Mouse (Mus musculus) heart, postnatal 10 days (tissue): Measurements from ENCODE around the gene Gm21954. TPM values are rescaled to one million over a fixed set of nuclear protein-coding genes. Genes with fewer than 3 reads are reported as not detected.

Experiments
- DNase-seq, 2 experiments: peaks; one replicate each; pipeline ENCODE4 v3.0.0; 2021
- intact Hi-C: fragments of 180-260 bp; cut with DNase I; formaldehyde crosslinking; loops from one replicate; pipeline ENCODE4 v1.15.1; 2025
- total RNA-seq, 2 experiments: library from RNA; stranded (reverse); gene quantifications; 2 replicates each; pipeline ENCODE4 v1.2.3; 2021

Gm21954 gene
- not detected for total RNA-seq

DNA sequence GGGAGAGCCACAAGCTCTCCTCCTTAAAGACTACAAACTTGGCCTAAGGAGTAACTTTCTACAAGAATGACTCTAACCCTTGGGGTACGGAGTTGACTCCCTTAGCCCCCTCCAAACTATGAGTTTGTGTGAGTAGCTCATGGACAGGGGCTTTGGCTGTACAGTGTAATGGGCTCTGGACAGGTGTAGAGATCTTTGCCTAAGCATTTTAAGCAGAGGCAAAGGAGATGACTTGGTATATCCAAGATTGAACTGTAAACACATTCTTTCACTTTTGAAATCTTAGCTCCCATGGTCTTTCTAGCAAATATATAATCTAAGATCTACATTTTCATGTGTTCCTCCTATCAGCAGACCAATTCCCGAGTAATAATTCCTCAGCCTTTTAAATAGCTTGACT is at the start of gene Gm21954:
Gene Gm21954, minus strand, starts transcription at position 101 of the 400 bp plus-strand sequence.
- DNase-seq, result no peak
- intact Hi-C loops, result no loop called here

GRCm38 (mm10) chr3:55521776-55522175 is 49.8 kb upstream of the Gm21954 start:
- no peak for DNase-seq
- intact Hi-C loops, result loop anchor here (5.0 to 10.0 kb wide), 2 partner anchors 481 to 1683 kb away; no protein-coding TSS in a partner anchor

- DNase-seq, result peak; percentile 75 to 83
- intact Hi-C loops, result loop anchor here (5.0 to 10.0 kb wide), 2 partner anchors 482 to 1684 kb away; no protein-coding TSS in a partner anchor
Observed at GRCm38 (mm10) chr3:55520240-55521180, 48.5 kb upstream of the Gm21954 start.

DNA sequence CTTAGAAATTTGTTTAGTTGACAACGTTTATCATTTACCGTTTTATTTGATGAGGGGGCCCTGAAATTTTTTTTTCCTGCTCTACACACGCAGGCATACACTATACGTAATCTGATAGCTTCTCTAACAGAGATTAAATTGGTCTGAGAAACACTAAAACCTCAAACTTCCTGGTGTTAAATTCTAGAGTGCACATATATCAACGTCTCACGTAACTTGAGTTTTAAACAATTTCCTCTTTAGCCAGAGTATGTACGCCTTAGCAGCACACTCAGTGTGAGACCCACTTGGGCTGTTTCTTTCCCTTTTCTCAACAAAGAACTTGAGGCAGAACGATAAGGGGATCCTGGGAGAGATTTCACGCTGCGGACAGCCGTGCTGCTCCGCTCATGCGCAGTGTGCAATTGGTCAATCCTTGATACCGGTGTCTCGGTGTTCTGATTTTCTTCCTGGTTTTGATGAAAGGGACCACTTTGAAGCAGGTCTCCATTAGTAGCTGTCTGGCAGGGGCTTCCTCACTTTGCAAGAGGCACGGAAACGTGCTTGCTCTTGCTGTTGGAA is 45.5 kb upstream of the Gm21954 start:
- intact Hi-C loops, result no loop called here

DNA sequence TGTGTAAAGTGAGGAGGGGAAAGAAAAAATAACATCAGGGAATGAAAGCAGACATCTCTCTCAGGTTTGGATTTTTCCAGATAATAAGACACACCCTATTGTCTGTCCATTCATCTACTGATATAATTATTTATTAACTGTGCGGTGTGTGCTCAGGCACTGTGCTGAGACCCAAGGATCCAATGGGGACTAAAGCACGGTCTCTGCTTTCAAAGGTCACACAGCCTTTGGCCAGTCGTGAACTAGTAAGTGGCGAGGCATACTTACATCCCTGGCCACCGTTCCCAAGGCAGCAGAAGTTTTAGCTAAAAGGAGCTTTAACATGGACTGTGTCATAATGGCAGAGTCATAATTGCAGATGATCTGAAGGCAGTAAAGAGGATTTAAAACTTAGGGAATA is 44.0 kb upstream of the Gm21954 start:
- intact Hi-C loops, result no loop called here

More for the DNA sequence above, 45.5 kb upstream of the Gm21954 start:
- no peak for DNase-seq

DNA sequence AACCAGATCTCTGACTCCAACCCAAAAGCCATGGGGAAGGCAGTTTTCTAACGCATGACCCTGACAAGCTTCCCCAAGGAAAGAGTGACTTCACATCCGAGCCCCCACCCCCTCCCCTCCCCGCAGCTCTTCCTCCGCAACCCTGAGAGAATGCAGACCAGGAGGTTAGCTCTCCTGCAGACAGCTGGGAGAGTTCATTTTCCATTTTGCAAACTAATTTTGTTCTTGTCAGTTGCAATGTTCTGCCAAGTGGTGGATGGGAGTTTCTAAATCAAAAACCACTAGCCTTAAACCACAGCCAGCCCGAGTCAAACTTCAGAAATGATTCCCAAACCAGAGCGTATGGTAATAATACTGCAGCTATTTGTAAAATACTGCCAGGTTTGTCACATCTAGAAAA is 39.6 kb upstream of the Gm21954 start:
- intact Hi-C loops, result no loop called here

More for the DNA sequence above, 44.0 kb upstream of the Gm21954 start:
- no peak for DNase-seq

DNA sequence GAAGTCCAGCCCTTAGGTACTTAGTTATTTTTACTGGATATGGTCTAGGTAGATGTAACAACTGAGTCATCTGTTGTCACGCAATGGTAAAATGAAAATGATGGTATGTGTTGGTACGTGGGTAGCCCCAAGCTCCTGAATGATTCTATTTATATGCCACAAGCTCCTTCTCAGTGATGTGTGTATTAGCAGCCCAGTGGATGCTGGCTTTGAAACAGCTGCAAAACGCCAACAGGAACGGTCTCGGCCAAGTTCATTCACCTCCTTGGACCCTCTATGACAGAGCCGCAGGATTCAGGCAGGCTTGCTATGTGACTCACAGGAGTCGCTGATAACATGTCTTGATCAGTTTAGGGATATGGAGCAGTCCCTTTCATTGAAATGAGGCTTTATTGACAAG is 38.2 kb upstream of the Gm21954 start:
- intact Hi-C loops, result no loop called here
- DNase-seq, result no peak

More for the DNA sequence above, 39.6 kb upstream of the Gm21954 start:
- DNase-seq, result peak; percentile 31 to 39

GRCm38 (mm10) chr3:55499298-55499697 is 27.3 kb upstream of the Gm21954 start:
- intact Hi-C loops, result loop anchor here (10.0 kb wide), 1 partner anchor 124 kb away; no protein-coding TSS in a partner anchor
- no peak for DNase-seq

DNA sequence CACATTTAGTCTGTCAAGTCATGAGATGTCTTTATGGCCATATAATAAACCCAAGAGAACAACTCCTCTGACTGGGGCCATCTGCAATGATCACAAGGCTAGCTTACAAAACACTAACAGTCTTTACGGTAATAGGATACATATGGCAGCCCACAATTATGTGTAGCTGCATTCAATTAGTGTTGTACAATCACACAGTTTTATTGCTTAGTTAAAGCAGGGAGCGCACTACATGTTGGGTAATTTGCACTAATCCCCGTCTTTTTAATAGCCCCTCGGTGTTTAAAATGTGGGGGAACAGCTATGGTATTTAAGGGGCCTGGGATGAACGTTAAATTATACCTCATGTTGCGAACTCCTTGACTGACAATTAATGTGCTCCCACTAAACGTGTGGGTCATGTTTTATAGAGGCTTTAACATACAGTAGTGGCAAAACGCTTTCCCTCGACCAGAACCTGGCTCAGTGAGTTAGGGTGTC is 24.5 kb upstream of the Gm21954 start:
- DNase-seq, result no peak
- intact Hi-C loops, result loop anchor here (10.0 kb wide), 1 partner anchor 122 kb away; no protein-coding TSS in a partner anchor

GRCm38 (mm10) chr3:55495866-55496265 is 23.9 kb upstream of the Gm21954 start:
- no peak for DNase-seq
- intact Hi-C loops, result loop anchor here (2.0 to 10.0 kb wide), 2 partner anchors 121 to 1709 kb away; no protein-coding TSS in a partner anchor

- intact Hi-C loops, result loop anchor here (2.0 to 10.0 kb wide), 2 partner anchors 120 to 1710 kb away; no protein-coding TSS in a partner anchor
- DNase-seq, result no peak
Observed at GRCm38 (mm10) chr3:55495231-55495630, 23.2 kb upstream of the Gm21954 start.

DNA sequence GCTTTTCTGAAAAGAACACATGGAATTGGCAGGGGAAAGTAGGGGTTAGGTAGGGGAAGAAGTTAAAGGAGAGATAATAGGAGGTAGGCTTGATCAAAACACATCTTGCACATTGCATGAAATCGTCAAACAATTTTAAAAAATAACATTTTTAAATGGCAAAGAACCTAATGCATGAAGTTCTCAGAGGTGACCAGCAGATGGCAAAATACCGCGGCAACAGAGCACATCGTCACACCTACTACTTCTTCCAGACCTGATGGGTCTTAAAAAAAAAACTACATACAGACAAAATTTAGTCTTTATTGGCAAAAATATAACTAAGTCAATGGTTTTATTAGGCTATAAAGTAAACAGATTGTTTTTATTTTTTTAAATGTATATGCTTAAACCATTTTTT is 22.3 kb upstream of the Gm21954 start:
- intact Hi-C loops, result loop anchor here (2.0 to 10.0 kb wide), 2 partner anchors 120 to 1710 kb away; no protein-coding TSS in a partner anchor
- peak in 1 of 2 experiments; percentile 16 for DNase-seq

- intact Hi-C loops, result loop anchor here (10.0 kb wide), 1 partner anchor 117 kb away; no protein-coding TSS in a partner anchor
- DNase-seq, result no peak
Observed at GRCm38 (mm10) chr3:55492021-55492420, 20.0 kb upstream of the Gm21954 start.

GRCm38 (mm10) chr3:55489231-55489990 is 17.4 kb upstream of the Gm21954 start:
- no peak for DNase-seq
- intact Hi-C loops, result no loop called here

- no peak for DNase-seq
- intact Hi-C loops, result no loop called here
Observed at GRCm38 (mm10) chr3:55483328-55483727, 11.3 kb upstream of the Gm21954 start.

GRCm38 (mm10) chr3:55481140-55481539 is 9.1 kb upstream of the Gm21954 start:
- intact Hi-C loops, result no loop called here
- no peak for DNase-seq

DNA sequence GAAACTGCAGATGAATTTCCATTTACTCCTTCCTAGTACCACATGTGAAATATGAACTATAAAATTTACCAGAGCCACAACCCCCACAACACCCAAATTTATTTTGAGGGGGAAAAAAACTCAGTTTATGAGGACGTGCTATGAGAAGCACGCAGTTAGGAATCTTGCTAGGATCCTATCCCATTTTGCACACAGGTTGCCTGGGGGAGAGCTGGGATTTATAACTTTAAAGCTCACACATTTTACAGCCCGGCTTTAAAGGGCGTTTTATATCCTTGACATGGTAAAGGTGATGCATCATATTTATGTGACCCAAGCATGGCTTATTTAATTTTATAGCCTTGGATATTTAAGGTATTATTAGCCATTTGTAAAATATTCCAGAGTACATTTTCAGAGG is 7.3 kb upstream of the Gm21954 start:
- DNase-seq, result no peak
- intact Hi-C loops, result no loop called here

DNA sequence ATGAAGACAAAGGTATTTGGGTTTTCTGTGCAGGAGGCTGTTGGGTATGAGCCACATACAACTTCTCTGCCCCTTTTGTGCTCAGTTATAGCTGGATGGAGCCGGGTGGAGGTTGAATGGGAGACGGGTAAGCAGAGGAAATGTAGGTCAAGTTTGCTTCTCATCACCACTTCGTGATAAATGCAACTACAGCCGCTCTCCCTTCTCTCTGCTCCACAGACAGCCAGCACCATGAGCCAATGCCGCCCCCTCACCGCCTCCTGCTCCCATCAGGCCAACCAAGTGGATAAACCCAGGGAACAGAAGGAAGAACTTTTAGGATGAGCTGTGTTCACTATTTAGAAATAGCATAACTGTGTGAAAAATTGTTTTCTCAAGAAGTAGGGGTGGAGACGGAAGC is 4.7 kb upstream of the Gm21954 start:
- intact Hi-C loops, result no loop called here
- peak; percentile 4 to 6 for DNase-seq

DNA sequence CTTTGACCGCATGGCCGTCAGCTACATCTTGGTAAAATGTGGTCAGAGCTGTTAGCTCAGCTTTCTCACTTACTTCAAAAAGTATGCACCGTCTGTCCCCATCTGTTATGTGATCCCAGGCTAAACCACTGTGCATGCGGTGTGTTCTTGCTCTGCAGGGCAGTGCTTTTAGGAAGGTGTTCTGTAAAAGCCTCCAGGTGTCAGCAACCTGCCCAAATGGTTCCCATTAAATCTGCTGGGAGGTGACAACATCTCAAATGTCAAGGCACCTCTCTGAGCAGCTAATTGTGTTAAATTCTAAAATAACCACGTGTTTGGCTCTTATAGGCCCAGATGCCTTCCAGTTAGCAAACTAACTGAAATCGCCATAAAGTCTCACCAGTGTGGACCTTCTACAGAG is 1.1 kb upstream of the Gm21954 start:
- no peak for DNase-seq
- intact Hi-C loops, result no loop called here

GRCm38 (mm10) chr3:55466348-55466747 is 5.7 kb downstream of the Gm21954 start:
- DNase-seq, result no peak
- intact Hi-C loops, result no loop called here
